Mouse (Mus musculus) MEL (cell line): ENCODE data around the gene Camk2b.

Experiments
- BHLHE40 ChIP-seq: IDR thresholded peaks from 2 replicates; pipeline ENCODE4 v1.6.1; 2012; ENCODE audit warnings: low read depth, mild to moderate bottlenecking, inconsistent platforms, low read length, improper control_type of control experiment, borderline replicate concordance
- CTCF ChIP-seq, 3 experiments: IDR thresholded peaks in 2 of 3; conservative IDR thresholded peaks in 1 of 3; 2 replicates each; pipeline ENCODE4 v1.5.1; 2011 to 2012; ENCODE audit warnings: low read length in 3 of 3, low read depth in 2 of 3, mild to moderate bottlenecking in 2 of 3, improper control_type of control experiment in 1 of 3, inconsistent platforms in 1 of 3, mixed read lengths in 1 of 3, moderate library complexity in 1 of 3; ENCODE audit not compliant: control insufficient read depth in 1 of 3, insufficient read depth in 1 of 3, poor library complexity in 1 of 3, severe bottlenecking in 1 of 3
- EP300 ChIP-seq, 2 experiments: IDR thresholded peaks; 2 replicates each; pipeline ENCODE4 v1.6.1; 2011; ENCODE audit warnings: improper control_type of control experiment in 2 of 2, low read length in 2 of 2, low read depth in 1 of 2, mild to moderate bottlenecking in 1 of 2
- GABPA ChIP-seq: IDR thresholded peaks from 2 replicates; pipeline ENCODE4 v1.6.1; 2012; ENCODE audit warnings: low read depth, mild to moderate bottlenecking, inconsistent platforms, low read length, improper control_type of control experiment, moderate library complexity
- GATA1 ChIP-seq: IDR thresholded peaks from 2 replicates; pipeline ENCODE4 v1.6.1; 2011; ENCODE audit warnings: low read depth, low read length, improper control_type of control experiment
- MAX ChIP-seq: IDR thresholded peaks from 2 replicates; pipeline ENCODE4 v1.6.1; 2011; ENCODE audit warnings: low read length, improper control_type of control experiment
- POLR2A ChIP-seq, 2 experiments: IDR thresholded peaks; 2 replicates each; pipeline ENCODE4 v1.6.1; 2011 to 2012; ENCODE audit warnings: low read length in 2 of 2, mild to moderate bottlenecking in 2 of 2, control low read depth in 1 of 2, improper control_type of control experiment in 1 of 2, low read depth in 1 of 2, moderate library complexity in 1 of 2; ENCODE audit not compliant: control insufficient read depth in 1 of 2, insufficient read depth in 1 of 2, poor library complexity in 1 of 2
- RAD21 ChIP-seq: IDR thresholded peaks from 2 replicates; pipeline ENCODE4 v1.6.1; 2011; ENCODE audit warnings: mild to moderate bottlenecking, low read depth, low read length, improper control_type of control experiment
- TAL1 ChIP-seq: IDR thresholded peaks from 2 replicates; pipeline ENCODE4 v1.6.1; 2012; ENCODE audit warnings: mild to moderate bottlenecking, inconsistent platforms, low read length, moderate library complexity, mixed read lengths
- TCF12 ChIP-seq: IDR thresholded peaks from 2 replicates; pipeline ENCODE4 v1.6.1; 2014; ENCODE audit warnings: low read depth, mild to moderate bottlenecking, inconsistent platforms, low read length, improper control_type of control experiment, moderate library complexity
- ZMIZ1 ChIP-seq: IDR thresholded peaks from 2 replicates; pipeline ENCODE4 v1.6.1; 2012; ENCODE audit warnings: low read depth, mild to moderate bottlenecking, inconsistent platforms, low read length, improper control_type of control experiment, moderate library complexity
- ZNF384 ChIP-seq: IDR thresholded peaks from 2 replicates; pipeline ENCODE4 v1.6.1; 2012; ENCODE audit warnings: low read depth, mild to moderate bottlenecking, inconsistent platforms, low read length, improper control_type of control experiment

DNA sequence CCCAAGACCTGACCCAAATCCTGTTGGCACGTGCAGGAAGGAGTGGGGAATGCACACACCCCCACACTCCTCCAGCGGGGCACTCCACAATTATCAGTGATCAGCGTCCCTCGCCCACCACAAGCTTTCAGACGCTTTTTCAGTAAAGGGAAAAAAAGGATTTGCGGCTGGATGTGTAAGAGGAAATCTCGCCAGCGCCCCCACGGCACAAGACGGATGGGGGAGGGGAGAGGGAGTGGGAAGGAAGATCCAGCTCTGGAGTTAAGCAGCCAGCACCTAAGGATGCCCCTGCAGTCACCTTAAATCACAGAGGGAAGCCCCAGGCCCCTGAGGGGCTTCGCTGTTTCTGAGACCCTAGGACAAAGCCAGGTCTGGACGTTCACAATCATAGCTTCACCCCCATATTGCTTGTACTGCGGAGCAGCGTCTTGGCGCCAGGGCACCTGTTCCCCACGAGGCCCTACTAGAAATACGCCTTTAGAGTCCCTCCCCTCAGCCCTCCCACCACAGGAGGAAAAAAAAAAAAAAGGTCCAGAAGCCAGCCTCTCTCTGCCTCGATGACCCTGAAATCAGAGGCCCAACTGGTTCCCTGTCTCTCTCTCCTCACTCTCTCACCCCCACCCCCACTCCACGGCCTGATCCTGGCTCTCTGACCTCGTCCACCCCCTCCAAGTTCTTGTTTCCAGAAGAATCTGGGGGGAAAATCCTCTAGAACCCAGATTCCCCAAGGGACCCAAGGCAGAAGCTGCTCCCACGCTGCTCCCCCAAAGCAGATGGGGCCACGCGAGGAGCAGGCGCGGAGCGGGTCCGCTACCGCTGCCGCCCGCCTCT, 1.7 kb downstream of the Camk2b start:
- TF ChIP-seq TCF12 (no peak), BHLHE40 (no peak), POLR2A (IDR thresholded peaks at IDR 0.05; ENCODE audit: control insufficient read depth in 1 of 2, insufficient read depth in 1 of 2, low read depth in 1 of 2, low read length in 2 of 2, poor library complexity in 1 of 2) (no peak), CTCF (IDR thresholded peaks at IDR 0.05 in 2 of 3, conservative IDR thresholded peaks at IDR 0.05 in 1 of 3; ENCODE audit: control insufficient read depth in 1 of 3, insufficient read depth in 1 of 3, low read depth in 2 of 3, low read length in 3 of 3, poor library complexity in 1 of 3, severe bottlenecking in 1 of 3) (no peak), EP300 (IDR thresholded peaks at IDR 0.05; ENCODE audit: low read depth in 1 of 2, low read length in 2 of 2) (no peak), GATA1 (no peak), TAL1 (no peak), MAX (no peak), ZMIZ1 (no peak), GABPA (no peak), ZNF384 (no peak), RAD21 (no peak)
